Mouse (Mus musculus): ENCODE measurements around the gene Slc3a2. TPM values are rescaled to one million over a fixed set of nuclear protein-coding genes. Genes with fewer than 3 reads are reported as not detected.
A peak's percentile ranks its signal among the peaks of the same experiment; 100 is the strongest.

Gene Slc3a2
- total RNA-seq, 2 experiments from 2014 or later: 373 to 425 TPM

- no peak for DNase-seq (ENCODE audit: low spot score in 2 of 2)
These were observed 11.0 kb downstream of the Slc3a2 start for GRCm38 (mm10) chr19:8711949-8712869.

- DNase-seq (ENCODE audit: low spot score in 2 of 2): no peak
These were observed 11.7 kb downstream of the Slc3a2 start for GRCm38 (mm10) chr19:8711506-8711905.

DNA sequence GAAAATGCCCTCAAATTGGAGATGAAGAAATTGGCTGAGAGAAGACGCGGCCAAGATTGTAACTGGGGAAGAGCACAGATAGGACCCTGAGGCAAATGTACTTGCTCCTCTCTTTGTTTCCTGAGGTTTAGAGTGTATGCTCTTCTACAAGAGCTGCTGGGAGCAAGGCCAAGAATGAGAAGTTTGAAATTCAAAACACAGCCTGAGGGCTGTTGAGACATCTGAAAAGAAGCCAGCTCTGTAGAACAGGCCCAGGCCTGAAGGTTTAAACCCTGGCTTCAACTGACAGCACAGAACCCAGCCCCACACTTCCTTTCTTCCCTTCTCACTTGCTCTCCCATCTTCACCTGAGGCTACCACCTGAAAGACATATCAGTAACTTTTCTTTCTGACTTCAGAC, 13.1 kb downstream of the Slc3a2 start:
- no peak for DNase-seq (ENCODE audit: low spot score in 2 of 2)

GRCm38 (mm10) chr19:8708954-8709353, 14.2 kb downstream of the Slc3a2 start:
- no peak for DNase-seq (ENCODE audit: low spot score in 2 of 2)

GRCm38 (mm10) chr19:8706930-8707329, 16.2 kb downstream of the Slc3a2 start:
- DNase-seq (ENCODE audit: low spot score in 2 of 2): no peak

DNA sequence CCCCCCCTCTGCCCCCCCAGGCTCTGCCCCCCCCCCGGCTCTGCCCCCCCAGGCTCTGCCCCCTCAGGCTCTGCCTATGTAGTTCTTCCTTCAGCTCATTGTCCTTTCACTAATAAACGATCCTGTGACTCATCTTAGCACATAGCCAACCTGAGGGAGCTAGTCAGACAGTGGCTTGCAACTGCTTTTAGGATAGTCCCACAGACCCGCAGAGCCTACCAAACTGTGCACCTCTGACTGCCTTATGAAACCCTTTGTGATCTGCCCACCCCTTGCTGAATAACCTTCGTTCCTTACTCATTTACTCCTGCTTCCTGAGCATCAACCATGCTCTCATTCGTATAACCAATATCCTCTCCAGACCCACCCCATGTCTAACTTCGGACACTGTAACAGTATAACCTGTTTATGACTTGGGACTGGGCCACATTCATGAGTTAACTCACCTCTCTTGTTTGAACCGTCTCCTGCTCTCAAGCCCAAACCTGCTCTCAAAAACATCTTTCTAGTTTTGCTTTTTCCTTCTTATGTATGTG, 17.0 kb downstream of the Slc3a2 start:
- DNase-seq (ENCODE audit: low spot score in 2 of 2): no peak

GRCm38 (mm10) chr19:8705026-8705708, 18.0 kb downstream of the Slc3a2 start:
- DNase-seq (ENCODE audit: low spot score in 2 of 2): no peak

DNA sequence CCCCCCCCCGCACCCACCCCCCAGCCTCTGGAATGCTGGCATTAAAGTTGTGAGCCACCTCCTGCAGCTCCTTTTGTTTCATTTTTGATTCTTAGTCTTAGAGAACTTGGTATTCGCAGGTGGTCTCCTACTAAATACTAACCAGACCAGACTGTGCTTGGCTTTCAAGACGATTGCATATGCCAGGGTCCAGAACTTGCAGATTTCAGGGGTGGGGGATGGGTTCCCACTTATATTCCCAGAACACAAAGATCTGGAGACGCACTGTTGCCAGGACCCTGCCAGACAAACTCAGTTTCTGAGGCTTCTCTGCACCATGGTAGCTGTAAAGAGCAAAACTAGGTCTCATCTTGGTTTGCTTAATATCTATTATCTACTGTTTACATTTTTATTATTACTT, 19.6 kb downstream of the Slc3a2 start:
- no peak for DNase-seq (ENCODE audit: low spot score in 2 of 2)

DNA sequence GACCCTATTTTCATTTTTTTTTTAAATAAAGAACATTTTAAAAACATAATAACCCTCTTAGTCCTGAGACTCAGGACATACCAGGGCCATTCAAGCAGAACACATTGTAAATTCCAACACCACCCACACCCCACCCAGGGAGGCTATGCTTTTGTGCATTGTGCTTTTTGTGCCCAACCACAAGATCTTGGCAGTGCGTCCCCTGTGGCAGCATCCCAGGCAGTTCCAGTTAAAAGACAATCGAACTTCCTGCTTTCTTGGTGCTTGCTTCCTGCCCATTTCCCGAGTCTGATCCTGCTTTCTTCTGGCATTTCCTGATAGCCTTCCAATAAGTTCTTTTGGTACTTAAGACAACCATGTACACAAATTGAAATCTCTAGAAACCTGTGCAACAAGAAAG, 20.7 kb downstream of the Slc3a2 start:
- no peak for DNase-seq (ENCODE audit: low spot score in 2 of 2)

DNA sequence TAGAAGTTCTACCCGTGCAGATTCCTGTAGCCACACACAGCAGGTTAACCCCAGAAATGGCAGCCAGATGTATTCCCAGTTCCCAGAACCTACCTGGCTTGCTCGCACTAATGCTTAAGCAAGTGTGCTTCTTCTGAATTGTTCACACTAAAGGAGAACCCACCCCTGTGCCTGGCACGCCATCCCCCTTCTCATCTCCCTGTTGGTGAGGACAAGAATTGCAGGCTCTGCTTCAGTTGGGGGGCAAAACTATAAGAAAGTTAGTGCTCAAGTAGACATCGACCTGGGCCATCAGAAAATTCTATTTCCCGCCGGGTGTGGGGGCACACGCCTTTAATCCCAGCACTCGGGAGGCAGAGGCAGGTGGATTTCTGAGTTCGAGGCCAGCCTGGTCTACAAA, 23.5 kb downstream of the Slc3a2 start:
- DNase-seq (ENCODE audit: low spot score in 2 of 2): no peak

GRCm38 (mm10) chr19:8695330-8695729, 27.8 kb downstream of the Slc3a2 start:
- peak in 1 of 2 experiments; percentile 57 for DNase-seq (ENCODE audit: low spot score in 2 of 2)

DNA sequence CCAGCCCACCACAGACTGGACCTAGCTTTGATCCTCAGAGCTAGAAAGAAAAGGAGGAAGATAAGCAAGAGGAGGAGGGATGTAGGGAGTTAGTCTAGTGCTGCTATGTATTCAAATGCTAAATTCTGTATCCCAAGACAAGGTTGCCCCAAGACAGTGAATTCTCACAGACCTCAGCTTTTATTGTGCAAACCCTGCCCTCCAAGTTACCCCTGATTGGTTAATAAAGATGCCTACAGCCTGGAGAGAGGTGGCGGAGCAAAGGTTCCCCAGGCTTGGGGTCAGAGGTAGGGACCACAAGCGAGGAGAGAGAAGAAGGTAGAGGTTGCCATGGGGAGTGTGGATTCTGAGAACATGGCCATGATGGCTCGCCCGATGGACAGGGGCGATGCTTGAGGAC, 30.4 kb downstream of the Slc3a2 start:
- no peak for DNase-seq (ENCODE audit: low spot score in 2 of 2)

- DNase-seq (ENCODE audit: low spot score in 2 of 2): no peak
These were observed 31.2 kb downstream of the Slc3a2 start for GRCm38 (mm10) chr19:8691871-8692539.

GRCm38 (mm10) chr19:8683627-8684026, 39.5 kb downstream of the Slc3a2 start:
- no peak for DNase-seq (ENCODE audit: low spot score in 2 of 2)

GRCm38 (mm10) chr19:8682996-8683395, 40.2 kb downstream of the Slc3a2 start:
- DNase-seq (ENCODE audit: low spot score in 2 of 2): peak; percentile 60 to 67

DNA sequence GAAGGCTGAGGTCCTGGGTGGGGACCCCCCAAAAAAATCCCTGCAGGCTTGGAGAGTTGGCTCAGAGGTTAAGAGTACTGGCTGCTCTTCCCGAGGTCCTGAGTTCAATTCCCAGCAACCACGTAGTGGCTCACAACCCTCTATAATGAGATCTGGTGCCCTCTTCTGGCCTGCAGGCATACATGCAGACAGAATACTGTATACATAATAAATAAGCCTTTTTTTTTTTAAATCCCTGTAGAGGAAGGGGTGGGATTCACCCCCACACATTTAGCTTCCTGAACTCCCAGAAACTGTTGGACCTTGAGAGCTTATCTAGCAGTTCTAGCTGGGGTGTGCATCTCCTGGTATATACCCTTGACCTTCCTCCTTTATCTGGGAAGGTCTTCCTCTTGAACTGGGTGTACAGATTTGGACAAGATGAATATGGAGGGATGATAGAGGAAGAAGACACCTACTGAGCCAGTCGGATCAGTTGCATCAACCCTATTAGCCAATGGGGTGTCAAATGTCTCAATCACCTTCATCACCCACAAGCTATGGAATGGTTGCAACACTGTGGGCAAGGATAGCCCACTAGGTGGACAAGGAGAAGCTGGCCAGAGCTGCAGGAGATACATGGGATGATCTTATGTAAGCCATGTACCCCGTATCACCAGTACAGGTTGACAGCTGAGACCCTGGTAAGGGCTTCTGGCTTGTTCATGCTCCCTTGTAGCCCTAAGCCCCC, 41.4 kb downstream of the Slc3a2 start:
- no peak for DNase-seq (ENCODE audit: low spot score in 2 of 2)

DNA sequence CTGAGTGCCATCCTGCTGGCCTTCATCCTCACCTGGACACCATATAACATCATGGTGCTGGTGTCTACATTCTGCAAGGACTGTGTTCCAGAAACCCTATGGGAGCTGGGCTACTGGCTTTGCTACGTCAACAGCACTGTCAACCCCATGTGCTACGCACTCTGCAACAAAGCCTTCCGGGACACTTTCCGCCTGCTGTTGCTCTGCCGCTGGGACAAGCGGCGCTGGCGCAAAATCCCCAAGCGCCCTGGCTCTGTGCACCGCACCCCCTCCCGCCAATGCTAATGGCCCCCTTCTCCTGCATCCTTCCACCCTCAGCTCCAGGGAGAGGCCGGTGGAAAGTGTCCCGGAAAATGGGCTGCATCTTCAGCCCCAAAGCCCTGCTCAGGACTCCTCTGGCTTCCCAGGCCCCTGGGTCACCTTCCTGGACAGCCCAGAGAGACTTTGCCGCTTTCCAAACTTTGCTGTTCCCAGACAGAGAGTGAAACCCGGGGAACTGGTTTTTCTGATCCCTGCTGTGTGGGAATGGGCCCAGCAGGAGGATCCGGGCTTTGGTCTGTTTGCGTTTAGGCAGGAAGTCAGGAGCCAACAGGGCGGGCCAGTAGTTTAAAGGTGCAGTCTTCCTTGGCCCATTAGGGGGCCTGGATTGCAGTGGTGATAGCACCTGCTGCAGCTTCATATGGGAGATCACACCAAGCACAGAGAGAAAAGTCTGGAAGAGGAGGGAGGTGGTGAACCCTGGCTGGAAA, 44.0 kb downstream of the Slc3a2 start:
- no peak for DNase-seq (ENCODE audit: low spot score in 2 of 2)

GRCm38 (mm10) chr19:8673336-8674063, 49.7 kb downstream of the Slc3a2 start:
- DNase-seq (ENCODE audit: low spot score in 2 of 2): no peak

GRCm38 (mm10) chr19:8672859-8673258, 50.3 kb downstream of the Slc3a2 start:
- no peak for DNase-seq (ENCODE audit: low spot score in 2 of 2)
